Mouse (Mus musculus) monocyte, adult 5-6 weeks (primary cell): ENCODE measurements at regions not wholly inside any gene's neighbourhood (a gene's known extent, or its start where the extent isn't known, plus 50 kb on each side); places are given as distances from the start of the nearest gene placed in this dataset.

Experiments used
- ATAC-seq: fragments of 153-309, 156-312 bp; replicated peaks from 2 replicates; pipeline ENCODE4 v1.8.0; 2017; ENCODE audit warnings: mild to moderate bottlenecking; ENCODE audit not compliant: low TSS enrichment, insufficient number of reproducible peaks, severe bottlenecking, poor library complexity, low FRiP score

- ATAC-seq = no peak
Observed at GRCm38 (mm10) chr10:19412926-19413325, 56.6 kb downstream of the Olig3 start.

- no peak for ATAC-seq
Observed at GRCm38 (mm10) chr10:19413935-19414334, 57.6 kb downstream of the Olig3 start.

DNA sequence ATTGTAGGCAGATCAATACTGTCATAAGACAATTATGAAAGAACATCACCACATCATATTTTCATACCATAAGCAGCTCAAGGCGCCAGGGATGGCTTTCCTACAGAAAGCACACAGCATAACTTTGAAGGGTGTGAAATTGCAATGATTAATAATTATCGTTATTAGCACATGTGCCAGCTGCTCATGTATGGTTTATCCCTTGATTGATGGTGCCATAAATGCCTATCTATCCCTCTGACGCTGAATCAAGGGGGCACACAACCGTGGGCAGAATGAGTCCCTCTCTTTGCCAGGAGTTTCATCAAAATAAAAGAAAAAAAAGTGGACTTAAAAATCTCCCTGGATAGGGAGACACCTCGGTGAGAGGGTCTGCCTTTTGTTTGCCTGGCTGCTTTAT lies 58.5 kb downstream of the Olig3 start:
- no peak for ATAC-seq

GRCm38 (mm10) chr10:19424030-19424429 lies 67.7 kb downstream of the Olig3 start:
- ATAC-seq = no peak

- no peak for ATAC-seq
Observed at GRCm38 (mm10) chr10:19424961-19425360, 68.6 kb downstream of the Olig3 start.

- no peak for ATAC-seq
Observed at GRCm38 (mm10) chr10:19426835-19427234, 70.5 kb downstream of the Olig3 start.

DNA sequence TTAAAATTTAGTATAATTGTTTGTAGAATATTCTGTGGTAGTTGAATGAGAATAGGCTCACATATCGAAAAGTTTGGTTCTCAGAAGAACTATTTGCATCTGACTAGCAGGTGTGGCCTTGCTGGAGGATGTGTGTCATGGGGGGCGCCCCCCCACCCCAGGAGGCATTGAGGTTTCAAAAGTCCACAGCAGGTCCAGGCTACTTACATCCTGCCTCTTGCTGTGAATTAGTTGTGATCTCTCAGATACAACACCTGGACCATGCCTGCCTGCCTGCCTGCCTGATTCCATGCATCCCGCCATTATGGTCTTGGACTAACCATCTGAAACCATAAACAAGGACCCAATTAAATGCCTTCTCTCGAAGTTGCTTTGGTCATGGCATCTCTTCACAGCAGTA lies 76.2 kb downstream of the Olig3 start:
- no peak for ATAC-seq

DNA sequence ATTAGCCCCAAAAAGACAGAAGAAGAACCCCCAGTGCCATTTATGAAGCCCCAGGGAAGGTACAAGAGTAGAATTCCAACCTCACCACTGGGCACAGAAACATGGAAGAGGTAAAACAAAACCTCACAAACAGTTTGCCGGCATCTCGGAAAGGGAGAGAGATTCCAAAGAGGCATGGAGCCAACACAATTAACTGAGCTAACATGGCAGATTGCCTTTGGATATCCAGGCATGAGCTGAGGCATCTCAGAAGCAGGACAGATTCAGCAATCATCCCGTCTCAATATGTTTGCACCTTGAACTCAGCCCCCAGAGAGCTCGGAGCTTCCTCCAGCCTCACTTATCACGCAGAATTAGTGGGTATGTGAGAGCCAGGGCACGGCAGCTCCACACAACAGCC lies 78.3 kb downstream of the Olig3 start:
- ATAC-seq = no peak

DNA sequence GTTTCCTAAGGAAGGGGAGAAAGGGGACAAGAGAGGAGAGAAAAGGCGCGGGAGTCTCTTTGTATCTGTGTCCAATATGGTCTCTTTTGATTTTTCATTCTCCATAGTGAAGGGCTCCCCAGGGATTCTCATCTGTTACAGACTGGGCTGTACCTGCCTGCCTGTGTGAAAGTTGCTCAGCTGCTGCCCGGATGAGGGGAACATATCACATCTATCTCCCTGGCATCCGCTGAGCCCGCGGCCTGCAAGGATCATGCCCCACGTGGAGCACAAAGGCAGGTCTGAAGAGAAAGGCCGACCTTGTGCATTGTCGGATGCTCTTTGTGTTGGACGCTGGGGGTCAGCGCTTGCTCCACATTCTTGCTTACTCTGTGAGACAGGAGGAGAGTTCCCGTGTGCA lies 85.5 kb downstream of the Olig3 start:
- no peak for ATAC-seq

GRCm38 (mm10) chr10:19443516-19443915 lies 87.2 kb downstream of the Olig3 start:
- ATAC-seq = no peak

GRCm38 (mm10) chr10:19448838-19449559 lies 92.7 kb downstream of the Olig3 start:
- ATAC-seq = no peak

DNA sequence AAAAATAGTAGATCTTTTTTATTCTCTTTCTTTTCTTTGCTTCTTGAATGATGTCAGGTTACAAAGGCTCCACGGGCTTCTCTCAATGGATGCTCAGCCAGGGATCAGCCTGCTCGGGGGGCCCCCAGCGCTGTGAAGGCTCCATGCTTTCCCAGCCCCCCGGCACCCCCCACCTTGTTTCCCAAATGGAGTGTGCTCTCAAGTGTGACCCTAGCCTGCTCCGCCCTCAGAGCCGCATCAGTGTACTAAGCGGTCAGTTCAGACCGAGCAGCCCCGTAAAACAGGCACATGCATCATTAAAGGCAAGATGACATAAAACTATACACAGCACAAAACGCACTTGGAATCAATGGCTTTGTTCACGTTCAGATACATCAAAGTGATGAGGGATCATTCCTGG lies 102.7 kb downstream of the Olig3 start:
- ATAC-seq = no peak

GRCm38 (mm10) chr10:19459709-19460108 lies 103.4 kb downstream of the Olig3 start:
- ATAC-seq = no peak

DNA sequence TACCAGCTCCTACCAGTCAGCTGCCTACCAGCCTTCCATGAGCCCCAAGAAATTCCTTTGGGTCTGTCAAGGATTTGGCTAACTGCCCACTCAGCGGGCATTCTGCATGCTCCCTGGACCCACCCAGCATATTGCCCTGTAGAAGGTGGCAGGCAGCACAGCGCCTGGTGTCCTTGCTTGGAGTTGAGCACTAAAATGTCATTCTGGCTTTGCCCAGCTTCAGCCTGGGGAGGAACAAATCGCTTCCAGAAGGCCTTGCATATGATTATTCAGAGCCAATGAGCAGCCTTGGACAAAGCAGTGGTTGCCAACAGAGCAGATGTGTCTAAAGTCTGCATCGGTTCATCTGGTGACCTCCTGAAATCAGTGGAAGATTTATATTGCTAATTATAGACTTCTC lies 103.8 kb downstream of the Olig3 start:
- ATAC-seq = no peak

DNA sequence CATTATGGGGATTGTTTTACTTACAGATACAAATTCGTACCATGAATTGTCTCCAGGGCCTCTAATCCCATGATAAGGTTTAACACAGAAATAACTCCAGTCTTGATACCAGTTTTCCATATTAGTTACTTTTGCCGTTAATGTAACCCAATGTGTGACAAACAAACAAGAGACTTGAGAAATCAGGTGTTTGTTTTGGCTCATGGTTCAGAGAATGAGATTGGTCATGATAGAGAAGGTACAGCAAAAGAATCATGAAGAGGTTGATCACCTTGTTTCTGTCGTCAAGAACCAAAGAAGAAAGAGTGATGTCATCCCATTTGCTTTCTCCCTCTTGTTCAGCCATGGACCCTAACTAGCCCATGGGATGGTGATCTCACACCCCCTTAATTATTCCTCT lies 107.5 kb downstream of the Olig3 start:
- no peak for ATAC-seq

DNA sequence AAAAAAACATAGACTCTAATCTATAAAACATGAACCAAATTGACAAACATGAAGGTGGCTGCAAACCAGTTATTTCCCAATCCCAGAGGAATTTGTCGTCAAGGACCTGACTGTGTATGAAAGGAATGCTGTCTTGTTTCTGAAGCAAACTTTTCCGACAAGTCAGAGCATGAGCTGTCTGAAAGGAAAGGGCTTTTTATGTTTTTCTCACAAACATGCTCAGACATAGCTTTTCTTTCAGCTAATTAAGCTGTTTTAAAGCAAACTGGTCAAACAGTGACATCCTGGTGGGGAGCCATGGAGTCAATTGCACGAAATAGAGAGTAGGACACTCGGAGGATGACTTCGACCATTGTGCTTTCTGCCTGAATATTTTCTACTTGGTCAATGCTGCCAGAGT lies 108.2 kb downstream of the Olig3 start:
- ATAC-seq = no peak

- ATAC-seq = no peak
Observed at GRCm38 (mm10) chr10:19471349-19472040, 115.2 kb downstream of the Olig3 start.

DNA sequence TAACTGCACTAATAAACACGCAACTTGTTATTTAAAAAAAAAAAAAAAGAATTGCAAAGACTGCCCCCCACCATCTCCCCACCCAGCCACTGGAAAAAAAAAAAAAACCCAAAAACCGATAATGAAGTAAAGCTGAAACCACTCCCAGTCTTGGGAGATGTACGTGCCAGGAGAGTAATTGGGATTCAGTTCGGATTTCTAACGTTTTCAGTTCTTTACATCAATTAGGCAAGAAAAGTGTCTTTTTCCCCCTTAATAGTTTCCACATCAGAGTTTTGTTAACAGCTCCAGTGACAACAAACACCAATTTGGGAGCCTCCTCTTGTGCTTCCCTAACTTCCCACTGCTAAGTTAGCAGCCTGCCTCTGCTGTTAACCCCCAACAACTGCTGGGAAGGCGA lies 115.7 kb downstream of the Olig3 start:
- no peak for ATAC-seq

- ATAC-seq = no peak
Observed at GRCm38 (mm10) chr10:19472949-19473535, 116.7 kb downstream of the Olig3 start.

DNA sequence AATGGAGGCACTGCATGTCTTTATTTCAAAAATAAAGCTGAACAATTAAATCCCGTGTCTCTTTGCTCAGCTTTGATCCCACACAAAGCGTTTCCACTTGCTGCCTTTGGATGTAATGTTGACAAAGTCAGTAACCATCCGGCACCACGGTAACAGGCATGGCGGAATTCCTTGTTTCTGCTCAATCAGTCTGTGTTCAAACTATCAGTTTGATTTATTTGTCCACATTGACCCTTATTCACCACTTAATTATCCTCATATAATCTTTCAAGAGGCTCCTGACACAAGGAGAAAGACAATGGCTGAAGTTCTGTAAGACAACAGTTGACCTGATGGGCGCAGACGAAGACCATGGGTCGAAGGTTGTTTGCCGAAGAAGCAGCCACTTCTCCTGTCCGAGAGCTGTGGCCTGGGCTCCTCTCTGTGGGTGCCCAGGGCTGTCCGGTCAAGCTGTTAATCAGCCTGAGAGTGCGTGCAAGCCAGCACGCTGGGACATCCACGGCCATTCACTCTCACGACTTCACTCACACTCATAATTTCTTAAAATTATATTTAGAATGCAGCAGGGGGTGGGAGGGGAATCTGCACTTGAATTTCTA lies 106.1 kb upstream of the Ifngr1 start:
- ATAC-seq = no peak
